ENCODE assay signal across 8 mouse cellular contexts in the genomic region with DNA sequence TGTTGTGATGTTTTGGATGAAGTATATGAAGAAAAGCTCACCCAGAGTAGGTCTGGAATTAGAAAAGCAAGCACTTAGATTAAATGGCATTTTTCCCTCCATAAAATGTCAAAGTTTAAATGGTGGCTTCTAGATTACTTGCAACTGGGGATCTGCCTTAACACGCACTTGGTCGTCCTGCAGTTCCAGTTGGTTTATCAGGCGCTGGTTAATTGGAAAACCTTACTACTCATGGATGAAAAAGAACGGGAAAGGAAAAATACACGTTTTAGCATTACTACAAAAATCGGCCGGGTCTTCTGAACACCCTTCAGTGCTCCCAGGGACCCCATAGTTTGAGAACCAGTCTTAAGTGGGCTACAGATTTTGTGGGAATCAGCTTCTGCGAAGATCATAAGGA. TPM values are rescaled to one million over a fixed set of nuclear protein-coding genes. Genes with fewer than 3 reads are reported as not detected.
DNase-seq lines count a peak whose midpoint lies in the region; ATAC-seq and TF ChIP-seq lines count a peak whose summit lies in the region.

No protein-coding gene starts in this region.

- H3K9me3 ChIP-seq in liver, embryonic 12.5 days (replicated peaks) = no peaks in the 10 kb centered on the region

- 22% methylated on average over 8 of the region's 8 CpGs for WGBS in liver, embryonic 12.5 days (ENCODE audit: insufficient replicate concordance)

- peak overlapping the region; percentile 96 for H3K4me3 ChIP-seq in gastrocnemius, adult 2 months
- H3K4me3 ChIP-seq in liver, embryonic 12.5 days = peak overlapping the region; percentile 83

- peak overlapping the region; percentile 92 for H3K9ac ChIP-seq in liver, embryonic 12.5 days

- no peak for TF ChIP-seq CTCF in gastrocnemius, adult 2 months (IDR thresholded peaks at IDR 0.05)

- no peak for ATAC-seq in liver, embryonic 12.5 days

- peak overlapping the region; percentile 96 for H3K27ac ChIP-seq in gastrocnemius, adult 2 months
- H3K27ac ChIP-seq in liver, embryonic 12.5 days = peak overlapping the region; percentile 93

- peaks cover 31% of the 10 kb centered on the region for H3K4me1 ChIP-seq in liver, embryonic 12.5 days

- H3K27me3 ChIP-seq in liver, embryonic 12.5 days (replicated peaks) = no peaks in the 10 kb centered on the region

- H3K4me2 ChIP-seq in liver, embryonic 12.5 days = peak overlapping the region; percentile 91

- intact Hi-C loops in gastrocnemius, adult 2 months (cut with DNase I) = loop anchor here (5.0 kb wide), 1 partner anchor 80 kb away; the partner anchor contains the start of gene Dock9

- H3K36me3 ChIP-seq in liver, embryonic 12.5 days = 0 out of 2 replicates have a peak, but pooled peaks cover 4% of the 10 kb centered on the region

- DNase-seq in gastrocnemius, adult 2 months = no peak
- DNase-seq in gastrocnemius, adult 18-20 months (ENCODE audit: low spot score) = no peak
- DNase-seq in thymus, postnatal 4 days = peak; percentile 9
- no peak for DNase-seq in thymus, postnatal 0 days (ENCODE audit: low spot score)
- DNase-seq in retina, postnatal 1 day = no peak
- no peak for DNase-seq in adrenal gland, postnatal 25 days
- DNase-seq in B cell, adult 2 months = no peak

RNA-seq across cellular contexts. Expression of gene Ubac2, which starts 0.8 kb away (rescaled TPM):
- total RNA-seq in gastrocnemius, adult 2 months (2021) = 10 to 100 TPM; 31.5 to 35.8 TPM
- total RNA-seq in gastrocnemius, adult 18-20 months (2021) = 10 to 100 TPM; 25.5 to 32.9 TPM
- polyA plus RNA-seq in thymus, postnatal 0 days (2015; fragmentation: Nextera tagmentation; extraction: Ambion mirVana) = 90.1 and 102 TPM in 2 replicates
- polyA plus RNA-seq in liver, embryonic 12.5 days (2016; fragmentation: Nextera tagmentation; extraction: Ambion mirVana) = 25.5 and 29.2 TPM in 2 replicates
- 29.4 and 33.2 TPM in 2 replicates for total RNA-seq in adrenal gland, postnatal 25 days (2021)

RNA-seq across cellular contexts. Expression of gene Gpr18, which starts 37.9 kb away (rescaled TPM):
- not detected for total RNA-seq in gastrocnemius, adult 2 months (2021)
- not detected for total RNA-seq in gastrocnemius, adult 18-20 months (2021)
- 5.5 and 6.3 TPM in 2 replicates for polyA plus RNA-seq in thymus, postnatal 0 days (2015; fragmentation: Nextera tagmentation; extraction: Ambion mirVana)
- 0.08 TPM in 1 of 2 replicates, not detected in the other for polyA plus RNA-seq in liver, embryonic 12.5 days (2016; fragmentation: Nextera tagmentation; extraction: Ambion mirVana)
- 0.27 TPM in 1 of 2 replicates, not detected in the other for total RNA-seq in adrenal gland, postnatal 25 days (2021)
